Mouse (Mus musculus) G1E (cell line): Measurements from ENCODE around the gene Klhl12.

Experiments
- CTCF ChIP-seq: IDR thresholded peaks from 2 replicates; pipeline ENCODE4 v1.5.1; 2012; ENCODE audit warnings: low read depth, low read length, inconsistent platforms, mixed read lengths
- GATA1 ChIP-seq: IDR thresholded peaks from 2 replicates; pipeline ENCODE4 v1.6.1; 2012; ENCODE audit warnings: borderline replicate concordance, low read length, inconsistent platforms, mixed read lengths
- GATA2 ChIP-seq: IDR thresholded peaks from 2 replicates; pipeline ENCODE4 v1.6.1; 2012; ENCODE audit warnings: low read depth, low read length, inconsistent platforms, borderline replicate concordance
- POLR2AphosphoS5 ChIP-seq: IDR thresholded peaks from 2 replicates; pipeline ENCODE4 v1.6.1; 2012; ENCODE audit warnings: low read depth, low read length, inconsistent platforms; ENCODE audit not compliant: insufficient replicate concordance
- TAL1 ChIP-seq: conservative IDR thresholded peaks from 2 replicates; pipeline ENCODE4 v1.6.1; 2012; ENCODE audit warnings: low read depth, low read length, inconsistent platforms, mixed read lengths

GRCm38 (mm10) chr1:134460294-134461284, 5.3 kb downstream of the Klhl12 start:
- TF ChIP-seq GATA1: no peak
- TF ChIP-seq CTCF: no peak
- TF ChIP-seq TAL1: peak; percentile 61; the same call in 1 of the 2 replicates
- TF ChIP-seq POLR2AphosphoS5: no peak
- no peak for TF ChIP-seq GATA2
